Mouse (Mus musculus): ENCODE data around the gene Krtap5-1.
"Not testable (repeated sequence)": the region's sequence is repeated elsewhere in the genome, so short reads cannot be mapped to it uniquely, and the experiment has no call there.

Krtap5-1 gene

GRCm38 (mm10) chr7:142303929-142304328 lies 7.0 kb upstream of the Krtap5-1 start:
- not testable (repeated sequence) for ATAC-seq (ENCODE audit: insufficient number of reproducible peaks, low FRiP score, low TSS enrichment)

DNA sequence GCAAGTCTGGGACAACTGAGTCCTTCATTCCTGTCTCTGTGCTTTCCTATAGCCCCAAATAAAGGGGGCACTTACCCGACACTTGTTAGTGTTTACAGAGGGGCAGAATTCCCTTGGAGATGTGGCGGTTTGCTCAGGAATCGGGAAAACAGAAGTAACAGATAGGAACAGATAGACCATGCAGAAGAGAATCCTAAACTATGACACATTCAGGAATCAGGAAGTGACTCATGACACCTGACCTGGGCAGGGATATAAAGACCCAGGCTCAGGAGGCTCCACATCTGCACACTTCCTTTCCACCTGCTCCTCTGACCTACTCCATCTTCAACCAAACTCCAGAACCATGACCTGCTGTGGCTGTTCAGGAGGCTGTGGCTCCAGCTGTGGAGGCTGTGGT lies 6.3 kb upstream of the Krtap5-1 start, which contains the start of gene Krtap5-4:
TSS of gene Krtap5-4 (plus strand) at position 301 of the 400 bp plus-strand sequence.
- ATAC-seq (ENCODE audit: insufficient number of reproducible peaks, low FRiP score, low TSS enrichment) = no peak

DNA sequence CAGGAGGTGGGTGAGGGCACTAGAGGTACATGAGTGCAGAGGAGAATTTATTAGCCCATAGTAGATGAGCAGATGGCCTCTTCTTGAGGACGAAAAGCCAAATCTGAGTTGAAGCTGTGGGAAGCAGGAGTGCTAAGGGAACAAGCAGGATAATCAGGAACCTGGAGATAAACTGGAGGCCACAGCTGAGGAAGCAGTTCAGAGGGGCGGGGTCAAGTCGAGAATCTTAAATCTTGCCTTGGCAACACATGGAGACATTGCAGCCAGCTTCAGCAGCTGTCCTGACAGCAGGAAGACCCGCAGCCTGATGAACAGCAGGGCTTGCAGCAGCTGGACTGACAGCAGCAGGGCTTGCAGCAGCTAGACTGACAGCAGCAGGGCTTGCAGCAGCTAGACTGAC lies 810 bp downstream of the Krtap5-1 start:
- ATAC-seq (ENCODE audit: insufficient number of reproducible peaks, low FRiP score, low TSS enrichment) = not testable (repeated sequence)

- ATAC-seq (ENCODE audit: insufficient number of reproducible peaks, low FRiP score, low TSS enrichment) = no peak
Observed at GRCm38 (mm10) chr7:142295418-142295817, 1.5 kb downstream of the Krtap5-1 start.

- ATAC-seq (ENCODE audit: insufficient number of reproducible peaks, low FRiP score, low TSS enrichment) = peak; percentile 26; the same call in 1 of the 2 replicates
Observed at GRCm38 (mm10) chr7:142293851-142294250, 3.1 kb downstream of the Krtap5-1 start.

DNA sequence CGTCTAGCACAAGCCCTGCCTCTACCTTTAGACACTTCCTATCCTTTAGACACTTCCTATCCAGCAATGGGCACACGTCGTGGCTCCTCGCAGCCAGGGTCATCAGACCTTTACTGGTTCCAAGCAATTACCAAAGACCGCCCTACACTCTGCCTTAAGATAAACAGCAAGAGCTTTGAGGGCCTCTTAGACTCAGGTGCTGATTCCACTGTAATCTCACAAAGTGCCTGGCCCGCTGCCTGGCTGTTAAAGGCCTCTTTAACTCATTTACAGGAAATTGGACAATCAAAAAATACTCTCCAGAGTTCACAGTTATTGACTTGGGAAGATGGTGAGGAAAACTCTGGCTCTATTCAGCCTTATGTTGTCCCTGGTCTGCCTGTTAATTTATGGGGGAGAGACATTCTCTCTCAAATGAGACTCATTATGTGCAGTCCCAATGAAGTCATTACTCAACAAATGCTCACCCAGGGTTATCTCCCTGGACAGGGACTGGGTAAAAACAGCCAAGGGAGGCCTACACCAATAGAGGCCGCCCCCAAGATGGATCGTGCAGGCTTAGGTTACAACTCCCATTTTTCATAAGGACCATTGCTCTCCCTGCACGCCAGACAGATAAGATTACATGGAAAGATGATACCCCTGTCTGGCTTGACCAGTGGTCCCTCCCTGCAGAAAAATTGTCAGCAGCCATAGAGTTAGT lies 10.9 kb downstream of the Krtap5-1 start:
- ATAC-seq (ENCODE audit: insufficient number of reproducible peaks, low FRiP score, low TSS enrichment) = not testable (repeated sequence)

DNA sequence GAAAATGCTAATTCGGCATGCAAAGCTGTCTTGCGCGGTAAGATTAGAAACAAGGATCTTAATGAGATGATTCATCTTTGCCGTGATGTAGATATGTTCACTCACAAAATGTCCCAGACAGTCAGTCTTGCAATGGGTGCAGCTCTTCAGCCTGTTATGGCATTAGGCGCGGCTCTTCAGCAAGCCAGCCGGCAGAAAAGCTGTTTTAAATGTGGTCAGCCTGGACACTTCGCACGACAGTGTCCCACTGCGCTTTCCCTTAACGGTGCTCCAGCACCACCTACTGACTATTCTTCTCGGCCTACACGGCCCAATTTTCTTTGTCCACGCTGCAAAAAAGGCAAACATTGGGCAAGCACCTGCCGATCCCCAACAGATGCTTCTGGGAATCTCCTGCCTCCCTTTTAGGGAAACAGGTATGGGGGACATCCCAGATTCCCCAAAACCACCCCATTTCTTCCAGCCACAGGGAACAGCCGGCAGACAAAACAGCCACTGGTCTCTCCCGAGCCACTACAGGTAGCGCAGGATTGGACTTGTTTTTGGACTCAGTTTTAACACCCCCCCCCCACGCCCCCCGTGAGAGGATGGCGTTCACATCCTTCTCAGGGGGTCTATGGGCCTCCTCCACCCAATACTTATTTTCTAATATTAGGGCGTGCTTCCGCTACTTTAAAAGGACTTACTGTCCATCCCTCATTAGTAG lies 11.6 kb downstream of the Krtap5-1 start:
- ATAC-seq (ENCODE audit: insufficient number of reproducible peaks, low FRiP score, low TSS enrichment) = peak; percentile 72; the same call in 1 of the 2 replicates

GRCm38 (mm10) chr7:142284615-142285080 lies 12.3 kb downstream of the Krtap5-1 start:
- peak; percentile 83; the same call in 1 of the 2 replicates for ATAC-seq (ENCODE audit: insufficient number of reproducible peaks, low FRiP score, low TSS enrichment)

GRCm38 (mm10) chr7:142284023-142284591 lies 12.8 kb downstream of the Krtap5-1 start:
- peak; percentile 37; the same call in 1 of the 2 replicates for ATAC-seq (ENCODE audit: insufficient number of reproducible peaks, low FRiP score, low TSS enrichment)

- ATAC-seq (ENCODE audit: insufficient number of reproducible peaks, low FRiP score, low TSS enrichment) = not testable (repeated sequence)
Observed at GRCm38 (mm10) chr7:142282847-142283246, 14.1 kb downstream of the Krtap5-1 start.

DNA sequence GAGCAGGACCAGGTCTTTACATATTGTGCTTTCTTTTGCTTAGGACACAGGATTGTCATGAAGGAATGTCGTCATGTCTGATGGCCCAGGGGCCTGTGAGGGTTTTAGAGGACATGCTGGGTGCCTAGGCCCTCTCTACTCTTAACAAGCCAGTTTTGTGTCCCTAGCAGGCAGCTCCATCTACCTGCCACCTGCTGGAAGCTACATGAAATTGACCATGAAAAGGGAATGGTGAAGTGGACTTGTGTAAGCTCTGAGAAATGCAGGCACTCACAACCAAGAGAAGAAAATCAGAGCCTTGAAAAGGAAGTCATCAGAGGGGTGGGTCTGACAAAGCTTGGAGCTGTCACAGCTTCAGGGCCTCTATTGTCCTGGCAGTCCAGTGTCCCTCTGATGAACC lies 17.6 kb downstream of the Krtap5-1 start:
- not testable (repeated sequence) for ATAC-seq (ENCODE audit: insufficient number of reproducible peaks, low FRiP score, low TSS enrichment)

DNA sequence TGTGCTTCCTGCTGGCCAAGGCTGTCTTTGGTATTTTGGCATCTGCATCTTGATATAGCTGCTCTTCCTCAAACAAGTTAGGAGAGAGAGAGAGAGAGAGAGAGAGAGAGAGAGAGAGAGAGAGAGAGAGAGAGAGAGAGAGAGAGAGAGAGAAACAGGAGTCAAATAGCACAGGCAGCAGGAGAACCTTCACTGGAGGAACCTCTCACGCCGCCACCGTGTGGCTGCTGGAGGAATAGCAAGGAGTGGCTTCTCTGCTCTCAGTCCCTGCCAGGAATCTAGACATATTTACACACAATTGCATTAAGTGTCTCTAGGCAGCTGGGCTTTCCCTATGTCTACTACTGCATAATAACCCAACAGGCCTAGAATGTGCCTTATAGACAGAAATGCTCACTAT lies 18.7 kb downstream of the Krtap5-1 start:
- ATAC-seq (ENCODE audit: insufficient number of reproducible peaks, low FRiP score, low TSS enrichment) = peak; percentile 58; the same call in 1 of the 2 replicates

GRCm38 (mm10) chr7:142274263-142274662 lies 22.7 kb downstream of the Krtap5-1 start, which contains the start of gene Gm4559:
Gene Gm4559, minus strand, starts transcription at chr7:142274363.
- ATAC-seq (ENCODE audit: insufficient number of reproducible peaks, low FRiP score, low TSS enrichment) = not testable (repeated sequence)

DNA sequence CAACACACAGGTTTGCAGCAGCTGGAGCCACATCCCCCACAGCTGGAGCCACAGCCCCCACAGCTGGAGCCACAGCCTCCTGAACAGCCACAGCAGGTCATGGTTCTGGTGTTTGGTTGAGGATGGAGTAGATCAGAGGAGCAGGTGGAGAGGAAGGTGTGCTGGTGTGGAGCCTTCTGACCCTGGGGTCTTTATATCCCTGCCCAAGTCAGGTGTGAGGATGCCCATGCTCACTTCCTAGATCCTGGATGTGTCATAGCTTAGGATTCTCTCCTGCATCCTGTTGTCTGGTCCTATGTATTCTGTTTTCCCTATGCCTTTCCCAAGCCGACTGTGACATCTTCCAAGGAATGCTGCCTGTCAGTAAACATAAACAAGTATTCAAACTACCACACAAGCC lies 38.7 kb downstream of the Krtap5-1 start, which contains the start of gene Gm2431:
TSS of gene Gm2431 (minus strand) at position 101 of the 400 bp plus-strand sequence.
- ATAC-seq (ENCODE audit: insufficient number of reproducible peaks, low FRiP score, low TSS enrichment) = not testable (repeated sequence)

GRCm38 (mm10) chr7:142255517-142255916 lies 41.4 kb downstream of the Krtap5-1 start:
- peak; percentile 26; the same call in 1 of the 2 replicates for ATAC-seq (ENCODE audit: insufficient number of reproducible peaks, low FRiP score, low TSS enrichment)

DNA sequence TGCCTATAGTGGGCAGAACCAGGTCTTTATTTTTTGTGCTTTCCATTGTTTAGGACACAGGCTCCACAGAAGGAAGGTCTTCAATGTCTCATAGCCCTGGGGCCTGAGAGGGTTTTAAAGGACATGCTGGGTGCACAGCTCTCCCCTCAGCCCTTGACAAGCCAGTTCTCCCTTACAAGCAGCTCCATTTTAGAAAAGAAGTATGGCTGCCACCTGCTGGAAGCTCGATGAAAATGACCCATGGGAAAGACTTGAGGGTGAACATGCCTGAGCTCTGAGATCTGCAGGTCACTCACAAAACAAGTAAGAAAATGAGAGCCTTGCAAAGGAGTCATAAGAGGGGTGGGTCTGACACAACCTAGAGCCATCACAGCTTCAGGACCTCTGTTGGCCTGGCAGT lies 47.1 kb downstream of the Krtap5-1 start:
- ATAC-seq (ENCODE audit: insufficient number of reproducible peaks, low FRiP score, low TSS enrichment) = no peak
